Mouse (Mus musculus) small intestine, adult 2 months (tissue): Measurements from ENCODE around the gene Lce3b.

Experiments used
- CTCF ChIP-seq: fragments of 200-500 bp; IDR thresholded peaks from 2 replicates; pipeline ENCODE4 v1.5.1; 2012; ENCODE audit warnings: low read depth, mild to moderate bottlenecking, control low read depth, inconsistent platforms, low read length, moderate library complexity, mixed read lengths; ENCODE audit not compliant: insufficient replicate concordance, insufficient read length; ENCODE audit errors: extremely low read depth
- POLR2A ChIP-seq: fragments of 200-500 bp; IDR thresholded peaks from 2 replicates; pipeline ENCODE4 v1.6.1; 2012; ENCODE audit warnings: low read depth, mild to moderate bottlenecking, control low read depth, inconsistent platforms, low read length, moderate library complexity

DNA sequence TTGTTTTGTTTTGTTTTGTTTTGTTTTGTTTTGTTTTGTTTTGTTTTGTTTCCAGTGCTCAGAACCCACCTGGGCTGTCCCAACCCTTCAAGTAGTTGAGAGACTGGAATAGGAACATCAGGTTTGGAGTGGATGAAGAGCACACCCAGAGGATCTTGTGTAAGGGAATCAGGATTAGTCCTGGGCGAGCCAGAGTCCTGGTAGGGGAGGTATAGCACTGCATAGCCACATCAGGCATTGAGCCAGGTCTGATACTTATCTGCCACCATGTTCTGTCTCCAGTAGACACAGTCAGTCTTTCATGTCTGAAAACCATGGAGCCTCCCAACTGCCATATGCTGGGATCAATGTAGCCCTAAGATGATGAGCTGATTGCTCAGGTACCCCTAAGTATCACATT lies 38.3 kb upstream of the Lce3b start:
- TF ChIP-seq POLR2A (no peak), CTCF (no peak)
